Mouse (Mus musculus) liver, embryonic 14.5 days (tissue): ENCODE measurements at regions not wholly inside any gene's neighbourhood (a gene's known extent, or its start where the extent isn't known, plus 50 kb on each side); places are given as distances from the start of the nearest gene placed in this dataset.

Experiments used
- ATAC-seq: fragments of 200-750 bp; cut with Nextera tagmentation; 2 replicates; pipeline ENCODE4 v1.8.0; 2017; ENCODE audit warnings: moderate number of reproducible peaks, mild to moderate bottlenecking, moderate library complexity; ENCODE audit not compliant: insufficient read depth
- DNase-seq, 3 experiments: peaks; one replicate each; pipeline ENCODE4 v3.0.0-alpha.2; 2012 to 2013; ENCODE audit warnings: low read depth in 3 of 3, low spot score in 3 of 3
- H3K27ac ChIP-seq: fragments of 300-500 bp; sonication (generic); 2 replicates; pipeline ENCODE4 v1.5.1; 2014; ENCODE audit warnings: moderate library complexity, mild to moderate bottlenecking, control low read depth, inconsistent platforms
- H3K27me3 ChIP-seq: fragments of 300-500 bp; sonication (generic); 2 replicates; pipeline ENCODE4 v1.6.1; 2014; ENCODE audit warnings: mild to moderate bottlenecking, low read length, moderate library complexity; ENCODE audit not compliant: control insufficient read depth, insufficient read depth
- H3K36me3 ChIP-seq: fragments of 300-500 bp; sonication (generic); replicated peaks from 2 replicates; pipeline ENCODE4 v1.6.1; 2014; ENCODE audit warnings: low read depth; ENCODE audit not compliant: control insufficient read depth, insufficient read depth
- H3K4me1 ChIP-seq, 2 experiments: fragments of 200-500 bp in 1 of 2; fragments of 300-500 bp in 1 of 2; sonication (generic) in 1 of 2; replicated peaks; 2 replicates each; pipeline ENCODE4 v1.6.1; 2012 to 2014; ENCODE audit warnings: antibody characterized with exemption in 1 of 2, inconsistent platforms in 1 of 2, low read length in 1 of 2; ENCODE audit not compliant: control insufficient read depth in 2 of 2, insufficient read depth in 2 of 2
- H3K4me2 ChIP-seq: fragments of 300-500 bp; sonication (generic); 2 replicates; pipeline ENCODE4 v1.6.1; 2014; ENCODE audit warnings: low read depth, mild to moderate bottlenecking, control low read depth, moderate library complexity
- H3K4me3 ChIP-seq, 2 experiments: fragments of 200-500 bp in 1 of 2; fragments of 300-500 bp in 1 of 2; sonication (generic) in 1 of 2; 2 replicates each; pipeline ENCODE4 v1.5.1; 2012 to 2014; ENCODE audit warnings: low read depth in 2 of 2, low read length in 2 of 2, mild to moderate bottlenecking in 2 of 2, control low read depth in 1 of 2, inconsistent platforms in 1 of 2, moderate library complexity in 1 of 2; ENCODE audit not compliant: insufficient read depth in 1 of 2
- H3K9ac ChIP-seq: fragments of 300-500 bp; sonication (generic); replicated peaks from 2 replicates; pipeline ENCODE4 v1.6.1; 2014; ENCODE audit warnings: mild to moderate bottlenecking, control low read depth, moderate library complexity
- H3K9me3 ChIP-seq: fragments of 300-500 bp; sonication (generic); 2 replicates; pipeline ENCODE4 v1.6.1; 2016; ENCODE audit warnings: low read length, mixed read lengths; ENCODE audit not compliant: control insufficient read depth
- CTCF ChIP-seq: IDR thresholded peaks from 2 replicates; pipeline ENCODE4 v1.5.1; 2016; ENCODE audit warnings: antibody characterized with exemption, low read depth, control low read depth
- EP300 ChIP-seq: IDR thresholded peaks from 2 replicates; pipeline ENCODE4 v1.6.1; 2016; ENCODE audit warnings: antibody characterized with exemption, low read depth
- WGBS: fragments of 180-500 bp; shearing (Covaris S2); extraction: QIAGEN DNeasy Blood & Tissue Kit; methylation state at CpG from one replicate; pipeline ENCODE4 v1.1.7; 2014; ENCODE audit not compliant: insufficient replicate concordance; 5-methylcytosine and 5-hydroxymethylcytosine counted together

- Histone ChIP-seq H3K27me3 (no peaks in the 10 kb centered on the region), H3K9me3 (no peaks in the 10 kb centered on the region), H3K4me1 (no peaks in the 10 kb centered on the region), H3K36me3 (no peaks in the 10 kb centered on the region), H3K4me3 (no peak overlapping the region), H3K27ac (no peak overlapping the region), H3K4me2 (no peak overlapping the region), H3K9ac (no peak overlapping the region)
- DNase-seq (no peak), ATAC-seq (no peak)
- no peak for TF ChIP-seq CTCF
- 64% methylated on average over 11 of the region's 11 CpGs for WGBS
These were observed 2695.8 kb upstream of the 5930422O12Rik start for GRCm38 (mm10) chr8:30732585-30733253.

GRCm38 (mm10) chr8:30733385-30733784 is 2695.1 kb upstream of the 5930422O12Rik start:
- TF ChIP-seq CTCF (no peak), EP300 (no peak)
- no peak overlapping the region for H3K27ac ChIP-seq
- ATAC-seq (no peak), DNase-seq (no peak)
- no peaks in the 10 kb centered on the region for H3K27me3 ChIP-seq
- H3K9me3 ChIP-seq, result no peaks in the 10 kb centered on the region
- no peaks in the 10 kb centered on the region for H3K4me1 ChIP-seq
- 58% methylated on average over 6 of the region's 6 CpGs for WGBS
- no peak overlapping the region for H3K4me2 ChIP-seq
- H3K4me3 ChIP-seq, result no peak overlapping the region
- H3K36me3 ChIP-seq, result no peaks in the 10 kb centered on the region
- H3K9ac ChIP-seq, result no peak overlapping the region

GRCm38 (mm10) chr8:30735338-30735737 is 2693.2 kb upstream of the 5930422O12Rik start:
- TF ChIP-seq EP300, result no peak
- TF ChIP-seq CTCF, result no peak
- no peak overlapping the region for H3K27ac ChIP-seq
- H3K4me3 ChIP-seq, result no peak overlapping the region
- no peak overlapping the region for H3K4me2 ChIP-seq
- ATAC-seq (no peak), DNase-seq (no peak)
- H3K36me3 ChIP-seq, result no peaks in the 10 kb centered on the region
- H3K9me3 ChIP-seq, result no peaks in the 10 kb centered on the region
- H3K27me3 ChIP-seq, result no peaks in the 10 kb centered on the region
- H3K9ac ChIP-seq, result no peak overlapping the region
- H3K4me1 ChIP-seq, result no peaks in the 10 kb centered on the region
- WGBS, result 66% methylated on average over 5 of the region's 5 CpGs

GRCm38 (mm10) chr8:30735740-30736139 is 2692.8 kb upstream of the 5930422O12Rik start:
- ATAC-seq (no peak), DNase-seq (no peak)
- no peaks in the 10 kb centered on the region for H3K27me3 ChIP-seq
- H3K27ac ChIP-seq, result no peak overlapping the region
- no peak overlapping the region for H3K9ac ChIP-seq
- no peak overlapping the region for H3K4me2 ChIP-seq
- no peak for TF ChIP-seq EP300
- TF ChIP-seq CTCF, result no peak
- 60% methylated on average over 10 of the region's 10 CpGs for WGBS
- no peaks in the 10 kb centered on the region for H3K4me1 ChIP-seq
- no peaks in the 10 kb centered on the region for H3K36me3 ChIP-seq
- no peak overlapping the region for H3K4me3 ChIP-seq
- no peaks in the 10 kb centered on the region for H3K9me3 ChIP-seq

GRCm38 (mm10) chr8:30746874-30747273 is 2681.6 kb upstream of the 5930422O12Rik start:
- Histone ChIP-seq H3K27ac (no peak overlapping the region), H3K9ac (no peak overlapping the region), H3K4me1 (no peaks in the 10 kb centered on the region), H3K9me3 (no peaks in the 10 kb centered on the region), H3K4me3 (no peak overlapping the region), H3K4me2 (no peak overlapping the region), H3K27me3 (no peaks in the 10 kb centered on the region), H3K36me3 (no peaks in the 10 kb centered on the region)
- 59% methylated on average over 3 of the region's 3 CpGs for WGBS
- ATAC-seq (no peak), DNase-seq (no peak)
- TF ChIP-seq EP300 (no peak), CTCF (no peak)
